31 mouse cellular contexts compared by ENCODE assay signal in the genomic region with DNA sequence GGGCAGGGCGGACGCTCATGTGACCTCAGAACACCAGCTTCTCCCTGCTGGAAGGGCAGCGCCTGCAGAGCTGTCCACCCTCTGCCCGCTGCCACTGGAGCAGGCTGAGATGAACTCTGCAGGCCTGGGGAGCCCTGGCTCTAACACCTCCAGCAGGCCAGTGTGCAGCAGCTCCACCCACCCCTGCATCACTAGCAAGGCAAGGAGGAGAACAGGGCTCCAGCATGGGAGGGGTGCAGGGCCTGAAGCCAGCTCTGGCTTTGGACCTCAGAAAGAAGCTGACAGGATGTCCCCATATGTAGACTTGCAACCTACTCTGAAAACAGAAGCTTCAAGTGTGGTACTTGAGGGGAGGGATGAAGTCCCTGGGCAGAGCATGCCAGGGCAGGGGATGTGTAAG. TPM values are rescaled to one million over a fixed set of nuclear protein-coding genes. Genes with fewer than 3 reads are reported as not detected.
A peak's percentile ranks its signal among the peaks of the same experiment; 100 is the strongest.
DNase-seq lines count a peak whose midpoint lies in the region; ATAC-seq and TF ChIP-seq lines count a peak whose summit lies in the region.
"Had no signal": no experiment of that assay in that cellular context is flagged by ENCODE, and none has a peak within 500 bp of the region (broad histone marks: within the 10 kb centered on the region; RNA-seq: fewer than 3 reads in every experiment).

No protein-coding gene starts in this region.

- TF ChIP-seq POLR2A in cerebellum, adult 2 months (IDR thresholded peaks at IDR 0.05; ENCODE audit: borderline replicate concordance, insufficient read depth, low read length) = no peak

- H3K9me3 ChIP-seq in limb, embryonic 11.5 days (ENCODE audit: control insufficient read depth, low read length) = no peaks in the 10 kb centered on the region
- H3K9me3 ChIP-seq: forebrain, embryonic 13.5 days; heart, embryonic 10.5 days; heart, embryonic 15.5 days; limb, embryonic 13.5 days; midbrain, embryonic 13.5 days; neural tube, embryonic 13.5 days had no signal

- no peak overlapping the region for H3K4me2 ChIP-seq in limb, embryonic 11.5 days (ENCODE audit: low read depth, severe bottlenecking)
- H3K4me2 ChIP-seq: forebrain, embryonic 13.5 days; heart, embryonic 15.5 days; limb, embryonic 13.5 days; liver, embryonic 11.5 days; midbrain, embryonic 13.5 days; neural tube, embryonic 13.5 days had no signal

- peak overlapping the region; percentile 5; the same call in 1 of the 2 replicates for H3K9ac ChIP-seq in limb, embryonic 11.5 days (ENCODE audit: low read length)
- H3K9ac ChIP-seq: forebrain, embryonic 13.5 days; heart, embryonic 15.5 days; limb, embryonic 13.5 days; midbrain, embryonic 13.5 days; neural tube, embryonic 13.5 days had no signal

- H3K4me1 ChIP-seq in cerebellum, adult 2 months (ENCODE audit: control insufficient read depth, insufficient read depth, low read length) = peaks cover 56% of the 10 kb centered on the region
- no peaks in the 10 kb centered on the region for H3K4me1 ChIP-seq in limb, embryonic 11.5 days (ENCODE audit: control insufficient read depth, insufficient read depth, low read length)
- H3K4me1 ChIP-seq: forebrain, embryonic 13.5 days; heart, embryonic 10.5 days; heart, embryonic 15.5 days; limb, embryonic 13.5 days; midbrain, embryonic 13.5 days; neural tube, embryonic 13.5 days had no signal

- peak; percentile 42 to 49 for DNase-seq in cerebellum, adult 2 months
- DNase-seq in cerebellum, postnatal 4 days (ENCODE audit: low spot score in 2 of 2) = no peak
- peak; percentile 42 for DNase-seq in brain, adult 2 months (ENCODE audit: low read depth, low spot score)
- peak; percentile 37 to 40 for DNase-seq in cerebellum, postnatal 10 days
- no peak for DNase-seq in limb, embryonic 11.5 days (ENCODE audit: low spot score)
- DNase-seq in left cerebral cortex, postnatal 4 days = no peak
- DNase-seq in lung, postnatal 4 days = no peak
- DNase-seq: adrenal gland, postnatal 25 days; gastrocnemius, postnatal 10 days; kidney, adult 8-10 months; kidney, postnatal 10 days; layer of hippocampus, postnatal 36 days; thymus, postnatal 14 days had no signal

- intact Hi-C loops in left cerebral cortex, postnatal 4 days (cut with DNase I) = no loop called here

- H3K36me3 ChIP-seq in limb, embryonic 11.5 days (ENCODE audit: control insufficient read depth, insufficient read depth, low read length) = peaks cover 30% of the 10 kb centered on the region

- 0 out of 2 replicates have a peak overlapping the region, but pooled peaks have one; percentile 15 for H3K27ac ChIP-seq in cerebellum, adult 2 months (ENCODE audit: insufficient read depth, low read length)
- no peak overlapping the region for H3K27ac ChIP-seq in limb, embryonic 11.5 days (replicated peaks; ENCODE audit: low read depth, low read length)
- H3K27ac ChIP-seq: forebrain, embryonic 13.5 days; heart, embryonic 10.5 days; heart, embryonic 15.5 days; limb, embryonic 13.5 days; macrophage; midbrain, embryonic 13.5 days; neural tube, embryonic 13.5 days had no signal

- no peaks in the 10 kb centered on the region for H3K27me3 ChIP-seq in cerebellum, adult 2 months (ENCODE audit: control insufficient read depth, insufficient read depth, low read length)
- no peaks in the 10 kb centered on the region for H3K27me3 ChIP-seq in limb, embryonic 11.5 days (ENCODE audit: control insufficient read depth, insufficient read depth, low read length)
- H3K27me3 ChIP-seq: forebrain, embryonic 13.5 days; heart, embryonic 15.5 days; limb, embryonic 13.5 days; midbrain, embryonic 13.5 days; neural tube, embryonic 13.5 days had no signal

- no peak overlapping the region for H3K4me3 ChIP-seq in cerebellum, adult 2 months (replicated peaks; ENCODE audit: insufficient read depth, low read depth, low read length)
- no peak overlapping the region for H3K4me3 ChIP-seq in limb, embryonic 11.5 days (ENCODE audit: low read depth, low read length)
- H3K4me3 ChIP-seq: forebrain, embryonic 13.5 days; heart, embryonic 10.5 days; heart, embryonic 15.5 days; limb, embryonic 13.5 days; midbrain, embryonic 13.5 days; neural tube, embryonic 13.5 days had no signal

- no peak for ATAC-seq in limb, embryonic 11.5 days (ENCODE audit: insufficient number of reproducible peaks, low FRiP score, low TSS enrichment, low read depth)
- ATAC-seq: forebrain, embryonic 13.5 days; intestine, embryonic 16.5 days; midbrain, embryonic 13.5 days had no signal

- 54% methylated on average over 4 of the region's 4 CpGs for WGBS in cerebellum, adult 2 months
- WGBS in limb, embryonic 11.5 days = 94% methylated on average over 4 of the region's 4 CpGs

- TF ChIP-seq CTCF in cerebellum, adult 2 months (IDR thresholded peaks at IDR 0.05; ENCODE audit: borderline replicate concordance, insufficient read depth, low read depth, low read length) = no peak

RNA-seq across cellular contexts. Expression of a gene that starts 31.9 kb away (rescaled TPM):
- 168 and 194 TPM in 2 replicates for polyA plus RNA-seq in cerebellum, adult 2 months (2012; rRNA removed)
- 62.7 and 66.8 TPM in 2 replicates for polyA plus RNA-seq in limb, embryonic 11.5 days (2014; fragmentation: Nextera tagmentation; extraction: Ambion mirVana)
- 100 to 1,000 TPM; 152 to 158 TPM for total RNA-seq in left cerebral cortex, postnatal 4 days (2021)

RNA-seq across cellular contexts. Expression of a gene that starts 32.0 kb away (rescaled TPM):
- 9.0 TPM in 2 replicates for polyA plus RNA-seq in cerebellum, adult 2 months (2012; rRNA removed)
- polyA plus RNA-seq in limb, embryonic 11.5 days (2014; fragmentation: Nextera tagmentation; extraction: Ambion mirVana) = 19.5 and 23.2 TPM in 2 replicates
- 1 to 10 TPM; 7.0 to 8.5 TPM for total RNA-seq in left cerebral cortex, postnatal 4 days (2021)

RNA-seq across cellular contexts. Expression of a gene that starts 49.6 kb away (rescaled TPM):
- 140 and 146 TPM in 2 replicates for polyA plus RNA-seq in cerebellum, adult 2 months (2012; rRNA removed)
- 59.3 and 60.4 TPM in 2 replicates for polyA plus RNA-seq in limb, embryonic 11.5 days (2014; fragmentation: Nextera tagmentation; extraction: Ambion mirVana)
- total RNA-seq in left cerebral cortex, postnatal 4 days (2021) = 10 to 100 TPM; 40.2 to 43.6 TPM
- polyA plus RNA-seq: macrophage had no signal

RNA-seq across cellular contexts. Expression of a gene that starts 50.9 kb away (rescaled TPM):
- polyA plus RNA-seq in cerebellum, adult 2 months (2012; rRNA removed) = 122 and 132 TPM in 2 replicates
- polyA plus RNA-seq in limb, embryonic 11.5 days (2014; fragmentation: Nextera tagmentation; extraction: Ambion mirVana) = 20.8 and 22.5 TPM in 2 replicates
- 10 to 100 TPM; 75.0 to 91.3 TPM for total RNA-seq in left cerebral cortex, postnatal 4 days (2021)

RNA-seq across cellular contexts. Expression of a gene that starts 57.8 kb away (rescaled TPM):
- not detected in 2 replicates for polyA plus RNA-seq in cerebellum, adult 2 months (2012; rRNA removed)
- polyA plus RNA-seq in limb, embryonic 11.5 days (2014; fragmentation: Nextera tagmentation; extraction: Ambion mirVana) = 0.31 and 0.54 TPM in 2 replicates
- total RNA-seq in left cerebral cortex, postnatal 4 days (2021) = under 1 TPM in 1 of 2 experiments, not detected in 1; 0.66 TPM
- total RNA-seq: adrenal gland, adult 18-20 months; adrenal gland, postnatal 25 days; gastrocnemius, postnatal 10 days; heart, postnatal 25 days; left cerebral cortex, postnatal 10 days; megakaryocyte-erythroid progenitor cell, adult 5-6 weeks; MEL had no signal
- polyA plus RNA-seq: brain, embryonic 14.5 days; forebrain, embryonic 13.5 days; gonadal fat pad, adult 2 months; hindbrain, embryonic 11.5 days; large intestine, adult 2 months; macrophage; midbrain, embryonic 13.5 days; neural tube, embryonic 13.5 days had no signal

Comparison
In these comparisons a context has a peak if more than half of its experiments do, and no peak if none do; other contexts are left out.
1. DNase-seq: peak in cerebellum, adult 2 months (2 of 2), brain, adult 2 months (single experiment) and cerebellum, postnatal 10 days (2 of 2); none in cerebellum, postnatal 4 days (0 of 2), limb, embryonic 11.5 days (single experiment), left cerebral cortex, postnatal 4 days (single experiment) and lung, postnatal 4 days (0 of 2).